Mouse (Mus musculus): ENCODE results near the gene Wbp2nl.

GRCm38 (mm10) chr15:82274593-82274926 lies 24.2 kb upstream of the Wbp2nl start, which contains the start of gene Sept3:
- TF ChIP-seq POLR2A (IDR thresholded peaks at IDR 0.05; ENCODE audit: borderline replicate concordance, extremely low read depth, insufficient read depth, insufficient read length, poor library complexity, severe bottlenecking) (no peak), CTCF (IDR thresholded peaks at IDR 0.05; ENCODE audit: borderline replicate concordance, extremely low read depth, insufficient read depth, insufficient read length) (no peak)
